Mouse (Mus musculus) embryonic facial prominence, embryonic 14.5 days (tissue): ENCODE measurements at regions not wholly inside any gene's neighbourhood (a gene's known extent, or its start where the extent isn't known, plus 50 kb on each side); places are given as distances from the start of the nearest gene placed in this dataset.

Experiments
- ATAC-seq: fragments of 200-750 bp; cut with Nextera tagmentation; 2 replicates; pipeline ENCODE4 v1.8.0; 2017; ENCODE audit warnings: low read depth, moderate number of reproducible peaks, moderate TSS enrichment
- DNase-seq: peaks from one replicate; pipeline ENCODE4 v3.0.0-alpha.2; 2015; ENCODE audit warnings: low spot score
- H3K27ac ChIP-seq: fragments of 300-500 bp; sonication (generic); replicated peaks from 2 replicates; pipeline ENCODE4 v1.5.1; 2014; ENCODE audit warnings: low read depth, mild to moderate bottlenecking, low read length, moderate library complexity
- H3K27me3 ChIP-seq: fragments of 300-500 bp; sonication (generic); replicated peaks from 2 replicates; pipeline ENCODE4 v1.6.1; 2014; ENCODE audit warnings: low read length; ENCODE audit not compliant: control insufficient read depth, insufficient read depth
- H3K36me3 ChIP-seq: fragments of 300-500 bp; sonication (generic); 2 replicates; pipeline ENCODE4 v1.6.1; 2014; ENCODE audit warnings: low read length, mixed read lengths; ENCODE audit not compliant: control insufficient read depth, insufficient read depth
- H3K4me1 ChIP-seq: fragments of 300-500 bp; sonication (generic); 2 replicates; pipeline ENCODE4 v1.6.1; 2014; ENCODE audit warnings: antibody characterized with exemption, low read length; ENCODE audit not compliant: control insufficient read depth, insufficient read depth
- H3K4me2 ChIP-seq: fragments of 300-500 bp; sonication (generic); 2 replicates; pipeline ENCODE4 v1.6.1; 2014; ENCODE audit warnings: low read depth, mild to moderate bottlenecking, low read length, moderate library complexity, mixed read lengths
- H3K4me3 ChIP-seq: fragments of 300-500 bp; sonication (generic); 2 replicates; pipeline ENCODE4 v1.5.1; 2014; ENCODE audit warnings: low read depth, mild to moderate bottlenecking, low read length
- H3K9ac ChIP-seq: fragments of 300-500 bp; sonication (generic); 2 replicates; pipeline ENCODE4 v1.6.1; 2014; ENCODE audit warnings: low read depth, mild to moderate bottlenecking, low read length, moderate library complexity, mixed read lengths
- H3K9me3 ChIP-seq: fragments of 300-500 bp; sonication (generic); 2 replicates; pipeline ENCODE4 v1.6.1; 2016; ENCODE audit warnings: low read length; ENCODE audit not compliant: control insufficient read depth
- WGBS: fragments of 180-500 bp; shearing (Covaris S2); extraction: QIAGEN DNeasy Blood & Tissue Kit; methylation state at CpG from one replicate; pipeline ENCODE4 v1.1.7; 2014; 5-methylcytosine and 5-hydroxymethylcytosine counted together

GRCm38 (mm10) chr13:44247861-44248260 lies 463.3 kb downstream of the Cd83 start:
- WGBS: 79% methylated on average over 11 of the region's 11 CpGs
- no peak overlapping the region for H3K4me2 ChIP-seq
- H3K4me1 ChIP-seq: peaks cover 4% of the 10 kb centered on the region; the same call in 1 of the 2 replicates
- no peaks in the 10 kb centered on the region for H3K27me3 ChIP-seq
- DNase-seq (no peak), ATAC-seq (no peak; the same call in 1 of the 2 replicates)
- no peak overlapping the region for H3K4me3 ChIP-seq
- no peak overlapping the region; the same call in 1 of the 2 replicates for H3K27ac ChIP-seq
- no peaks in the 10 kb centered on the region for H3K36me3 ChIP-seq
- no peak overlapping the region for H3K9ac ChIP-seq
- H3K9me3 ChIP-seq: no peaks in the 10 kb centered on the region

GRCm38 (mm10) chr13:44248401-44248800 lies 463.8 kb downstream of the Cd83 start:
- H3K27me3 ChIP-seq: no peaks in the 10 kb centered on the region
- no peaks in the 10 kb centered on the region for H3K36me3 ChIP-seq
- no peak overlapping the region for H3K4me2 ChIP-seq
- H3K9me3 ChIP-seq: no peaks in the 10 kb centered on the region
- peaks cover 4% of the 10 kb centered on the region; the same call in 1 of the 2 replicates for H3K4me1 ChIP-seq
- H3K9ac ChIP-seq: no peak overlapping the region
- no peak overlapping the region for H3K4me3 ChIP-seq
- ATAC-seq (no peak; the same call in 1 of the 2 replicates), DNase-seq (peak; percentile 72)
- H3K27ac ChIP-seq: no peak overlapping the region; the same call in 1 of the 2 replicates
- 30% methylated on average over 8 of the region's 8 CpGs for WGBS

- Histone ChIP-seq H3K9ac (no peak overlapping the region), H3K27me3 (no peaks in the 10 kb centered on the region), H3K4me2 (no peak overlapping the region), H3K9me3 (no peaks in the 10 kb centered on the region), H3K4me3 (no peak overlapping the region), H3K27ac (0 out of 2 replicates have a peak overlapping the region, but pooled peaks have one; percentile 25), H3K36me3 (no peaks in the 10 kb centered on the region), H3K4me1 (peaks cover 4% of the 10 kb centered on the region; the same call in 1 of the 2 replicates)
- ATAC-seq (no peak), DNase-seq (no peak)
- 78% methylated on average over 2 of the region's 2 CpGs for WGBS
Measured at GRCm38 (mm10) chr13:44249119-44249518, 464.5 kb downstream of the Cd83 start.

GRCm38 (mm10) chr13:44250474-44251201 lies 466.1 kb downstream of the Cd83 start:
- H3K4me3 ChIP-seq: no peak overlapping the region
- H3K36me3 ChIP-seq: no peaks in the 10 kb centered on the region
- H3K27me3 ChIP-seq: no peaks in the 10 kb centered on the region
- H3K9me3 ChIP-seq: no peaks in the 10 kb centered on the region
- WGBS: 75% methylated on average over 11 of the region's 11 CpGs
- ATAC-seq (no peak), DNase-seq (no peak)
- H3K4me1 ChIP-seq: peaks cover 4% of the 10 kb centered on the region; the same call in 1 of the 2 replicates
- H3K27ac ChIP-seq: no peak overlapping the region
- H3K9ac ChIP-seq: no peak overlapping the region
- H3K4me2 ChIP-seq: no peak overlapping the region

- no peak overlapping the region for H3K9ac ChIP-seq
- H3K27me3 ChIP-seq: no peaks in the 10 kb centered on the region
- H3K4me3 ChIP-seq: no peak overlapping the region
- DNase-seq: no peak
- ATAC-seq: no peak
- no peaks in the 10 kb centered on the region for H3K36me3 ChIP-seq
- H3K4me1 ChIP-seq: peaks cover 4% of the 10 kb centered on the region; the same call in 1 of the 2 replicates
- WGBS: 95% methylated on average over 1 of the region's 1 CpGs
- no peak overlapping the region for H3K27ac ChIP-seq
- H3K9me3 ChIP-seq: no peaks in the 10 kb centered on the region
- no peak overlapping the region for H3K4me2 ChIP-seq
Measured at GRCm38 (mm10) chr13:44251503-44251902, 466.9 kb downstream of the Cd83 start.

GRCm38 (mm10) chr13:44252496-44252895 lies 467.9 kb downstream of the Cd83 start:
- DNase-seq (peak; percentile 35), ATAC-seq (no peak)
- no peaks in the 10 kb centered on the region for H3K9me3 ChIP-seq
- H3K9ac ChIP-seq: no peak overlapping the region
- H3K4me3 ChIP-seq: no peak overlapping the region
- no peaks in the 10 kb centered on the region for H3K27me3 ChIP-seq
- 75% methylated on average over 3 of the region's 3 CpGs for WGBS
- no peak overlapping the region for H3K27ac ChIP-seq
- H3K4me2 ChIP-seq: no peak overlapping the region
- no peaks in the 10 kb centered on the region for H3K36me3 ChIP-seq
- H3K4me1 ChIP-seq: peaks cover 4% of the 10 kb centered on the region; the same call in 1 of the 2 replicates

DNA sequence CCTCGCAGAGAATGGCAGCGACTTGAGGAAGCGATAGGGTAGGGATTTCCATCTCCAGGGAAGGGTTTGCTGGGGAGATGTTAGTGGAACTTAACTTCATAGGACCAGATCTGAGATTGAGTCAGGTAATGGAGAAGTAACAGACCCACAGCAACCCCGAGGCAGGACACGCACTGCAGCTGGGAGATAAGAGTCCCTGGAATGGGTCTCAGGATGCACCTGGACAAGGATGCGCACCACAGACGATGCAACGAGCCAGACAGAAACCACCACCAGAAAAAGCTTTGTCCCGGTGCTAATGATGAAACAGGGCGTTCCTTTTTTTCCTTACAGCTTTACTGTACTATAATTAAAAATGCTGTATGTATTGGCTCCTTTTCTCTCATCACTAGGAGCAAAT lies 470.9 kb upstream of the Jarid2 start:
- ATAC-seq: no peak
- 87% methylated on average over 10 of the region's 10 CpGs for WGBS

GRCm38 (mm10) chr13:44260039-44260438 lies 469.2 kb upstream of the Jarid2 start:
- Histone ChIP-seq H3K27ac (no peak overlapping the region), H3K4me1 (peaks cover 9% of the 10 kb centered on the region; the same call in 1 of the 2 replicates), H3K36me3 (no peaks in the 10 kb centered on the region), H3K9me3 (no peaks in the 10 kb centered on the region), H3K9ac (no peak overlapping the region), H3K27me3 (no peaks in the 10 kb centered on the region), H3K4me2 (no peak overlapping the region), H3K4me3 (no peak overlapping the region)
- 55% methylated on average over 6 of the region's 6 CpGs for WGBS
- ATAC-seq (no peak), DNase-seq (peak; percentile 49)

More for the DNA sequence above, 470.9 kb upstream of the Jarid2 start:
- no peak for DNase-seq
- H3K4me2 ChIP-seq: no peak overlapping the region
- H3K9me3 ChIP-seq: no peaks in the 10 kb centered on the region
- H3K9ac ChIP-seq: no peak overlapping the region
- no peak overlapping the region for H3K4me3 ChIP-seq
- no peaks in the 10 kb centered on the region for H3K36me3 ChIP-seq
- no peak overlapping the region for H3K27ac ChIP-seq
- peaks cover 9% of the 10 kb centered on the region; the same call in 1 of the 2 replicates for H3K4me1 ChIP-seq
- H3K27me3 ChIP-seq: no peaks in the 10 kb centered on the region
